Mouse (Mus musculus): ENCODE measurements around the gene Lcn2. TPM values are rescaled to one million over a fixed set of nuclear protein-coding genes. Genes with fewer than 3 reads are reported as not detected.

Gene Lcn2
- polyA plus RNA-seq, 1 experiment from 2014 or later, result not detected

GRCm38 (mm10) chr2:32356216-32356615 is 31.8 kb downstream of the Lcn2 start:
- WGBS, result 70% methylated on average over 10 of the region's 10 CpGs
- no peaks in the 10 kb centered on the region for H3K9me3 ChIP-seq
- DNase-seq (ENCODE audit: low spot score), result no peak
- peaks cover 53% of the 10 kb centered on the region for H3K4me1 ChIP-seq
- H3K27me3 ChIP-seq (ENCODE audit: insufficient read depth, poor library complexity, severe bottlenecking), result peaks cover 33% of the 10 kb centered on the region
- no peaks in the 10 kb centered on the region for H3K36me3 ChIP-seq
- no peak overlapping the region for H3K4me3 ChIP-seq
- H3K27ac ChIP-seq, result 0 out of 2 replicates have a peak overlapping the region, but pooled peaks have one; percentile 29

DNA sequence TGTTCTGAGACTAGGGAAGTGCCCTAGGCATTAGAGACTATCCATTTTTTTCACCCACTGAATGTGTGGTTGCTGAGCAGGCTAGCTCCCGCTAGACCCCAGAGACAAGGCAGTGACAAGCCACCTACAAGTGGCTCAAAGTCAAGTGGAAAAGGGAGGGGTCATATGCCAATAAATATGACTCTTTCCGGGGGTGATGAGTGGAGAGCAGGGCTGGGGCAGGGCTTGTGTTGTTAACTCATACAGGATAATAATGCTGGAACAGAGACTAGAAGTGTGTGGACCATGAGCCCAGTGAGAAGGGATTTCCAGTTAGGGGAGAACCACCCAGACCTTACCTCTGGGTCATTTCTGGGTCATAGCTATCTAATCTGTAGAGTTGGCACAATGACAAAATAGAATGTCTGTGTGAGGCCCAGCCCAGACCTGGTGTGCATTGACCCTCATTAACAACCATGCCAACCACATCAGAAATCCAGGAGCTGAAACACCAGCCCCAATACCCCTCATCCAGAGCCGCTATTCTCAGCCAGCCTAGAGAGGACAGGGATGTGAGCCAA is 33.6 kb downstream of the Lcn2 start:
- Histone ChIP-seq H3K27ac (no peak overlapping the region), H3K4me3 (no peak overlapping the region), H3K27me3 (ENCODE audit: insufficient read depth, poor library complexity, severe bottlenecking) (peaks cover 51% of the 10 kb centered on the region), H3K4me1 (peaks cover 60% of the 10 kb centered on the region), H3K36me3 (no peaks in the 10 kb centered on the region), H3K9me3 (no peaks in the 10 kb centered on the region)
- WGBS, result 80% methylated on average over 3 of the region's 3 CpGs
- no peak for DNase-seq (ENCODE audit: low spot score)

DNA sequence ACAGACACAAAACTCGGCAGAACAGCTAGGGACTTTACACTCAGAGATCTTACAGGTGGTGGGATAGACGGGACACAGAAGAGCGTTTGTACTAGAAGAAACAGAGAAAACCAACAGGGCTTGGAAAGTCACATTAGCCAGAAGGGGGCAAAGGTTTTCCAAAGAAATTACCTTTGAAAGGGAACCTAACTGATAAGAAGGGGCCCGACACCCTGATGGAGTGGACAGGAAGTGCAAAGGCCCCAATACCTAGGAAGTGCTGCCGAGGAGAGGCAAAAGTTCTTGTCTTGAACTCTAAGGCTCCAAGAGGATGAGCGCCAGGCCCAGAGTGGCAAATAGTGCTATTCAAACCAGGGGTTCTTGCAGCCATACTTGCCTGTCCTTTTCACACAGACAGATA is 34.2 kb downstream of the Lcn2 start:
- peak overlapping the region; percentile 72; the same call in 1 of the 2 replicates for H3K4me3 ChIP-seq
- H3K4me1 ChIP-seq, result peaks cover 63% of the 10 kb centered on the region
- peaks cover 56% of the 10 kb centered on the region for H3K27me3 ChIP-seq (ENCODE audit: insufficient read depth, poor library complexity, severe bottlenecking)
- 0 out of 2 replicates have a peak overlapping the region, but pooled peaks have one; percentile 83 for H3K27ac ChIP-seq
- 52% methylated on average over 6 of the region's 6 CpGs for WGBS
- DNase-seq (ENCODE audit: low spot score), result no peak
- H3K36me3 ChIP-seq, result no peaks in the 10 kb centered on the region
- no peaks in the 10 kb centered on the region for H3K9me3 ChIP-seq

GRCm38 (mm10) chr2:32353007-32353542 is 35.0 kb downstream of the Lcn2 start, which contains the start of gene Dnm1:
Gene Dnm1 (minus strand): TSS chr2:32353338.
- DNase-seq (ENCODE audit: low spot score), result peak; percentile 92
- Histone ChIP-seq H3K36me3 (no peaks in the 10 kb centered on the region), H3K4me1 (peaks cover 62% of the 10 kb centered on the region), H3K9me3 (no peaks in the 10 kb centered on the region), H3K4me3 (peak within 1 kb of the TSS; percentile 72), H3K27ac (peak within 1 kb of the TSS; percentile 83), H3K27me3 (ENCODE audit: insufficient read depth, poor library complexity, severe bottlenecking) (peaks cover 57% of the 10 kb centered on the region)
- under 1% methylated on average over 63 of the region's 63 CpGs for WGBS

DNA sequence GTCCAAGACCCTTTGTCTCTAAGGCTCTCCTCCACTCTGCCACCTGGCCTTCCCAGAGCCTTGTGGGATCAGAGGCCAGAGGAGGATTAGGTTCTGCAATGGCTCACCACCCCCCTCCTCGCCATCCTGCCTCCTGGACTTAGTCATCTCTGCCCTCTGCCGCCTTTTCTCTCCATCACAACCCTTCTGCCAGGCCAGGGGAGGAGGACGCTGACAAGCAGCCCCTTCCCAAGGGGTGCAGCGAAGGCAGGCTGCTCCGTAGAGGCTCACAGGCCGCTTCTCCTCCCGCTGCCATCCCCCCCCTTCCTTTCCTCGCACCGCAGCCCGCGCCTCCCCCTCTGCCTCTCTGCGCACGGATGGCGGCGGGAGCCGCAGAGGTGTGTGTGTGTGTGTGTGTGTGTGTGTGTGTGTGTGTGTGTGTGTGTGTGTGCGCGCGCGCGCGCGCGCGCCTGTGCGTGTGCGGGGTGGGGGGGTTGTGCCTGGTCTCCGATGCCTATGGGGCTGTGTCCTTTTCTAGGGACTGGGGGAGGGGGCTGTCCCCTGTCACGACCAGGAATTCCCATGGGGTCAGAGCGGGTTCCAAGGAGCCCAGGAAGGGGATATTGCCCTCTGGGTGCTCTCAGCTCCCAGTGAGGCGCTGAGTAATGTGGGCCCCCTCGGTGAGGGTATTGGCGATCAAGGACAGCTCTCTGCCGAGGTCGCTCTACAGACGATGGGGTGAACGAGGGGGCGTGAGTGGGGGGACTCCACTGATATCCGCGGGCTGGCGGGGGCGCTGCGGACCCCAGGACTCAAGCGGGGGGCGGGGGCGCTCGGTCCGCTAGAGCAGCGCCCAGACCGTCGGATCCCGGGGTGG is 35.7 kb downstream of the Lcn2 start, which contains the start of gene Ciz1:
Gene Ciz1, plus strand, starts transcription at position 177 of the 856 bp plus-strand sequence.
- under 1% methylated on average over 34 of the region's 52 CpGs for WGBS
- H3K4me1 ChIP-seq, result peaks cover 59% of the 10 kb centered on the region
- H3K9me3 ChIP-seq, result no peaks in the 10 kb centered on the region
- H3K36me3 ChIP-seq, result no peaks in the 10 kb centered on the region
- peaks cover 57% of the 10 kb centered on the region for H3K27me3 ChIP-seq (ENCODE audit: insufficient read depth, poor library complexity, severe bottlenecking)
- DNase-seq (ENCODE audit: low spot score), result no peak
- peak within 1 kb of the TSS; percentile 83 for H3K27ac ChIP-seq
- peak within 1 kb of the TSS; percentile 72 for H3K4me3 ChIP-seq

DNA sequence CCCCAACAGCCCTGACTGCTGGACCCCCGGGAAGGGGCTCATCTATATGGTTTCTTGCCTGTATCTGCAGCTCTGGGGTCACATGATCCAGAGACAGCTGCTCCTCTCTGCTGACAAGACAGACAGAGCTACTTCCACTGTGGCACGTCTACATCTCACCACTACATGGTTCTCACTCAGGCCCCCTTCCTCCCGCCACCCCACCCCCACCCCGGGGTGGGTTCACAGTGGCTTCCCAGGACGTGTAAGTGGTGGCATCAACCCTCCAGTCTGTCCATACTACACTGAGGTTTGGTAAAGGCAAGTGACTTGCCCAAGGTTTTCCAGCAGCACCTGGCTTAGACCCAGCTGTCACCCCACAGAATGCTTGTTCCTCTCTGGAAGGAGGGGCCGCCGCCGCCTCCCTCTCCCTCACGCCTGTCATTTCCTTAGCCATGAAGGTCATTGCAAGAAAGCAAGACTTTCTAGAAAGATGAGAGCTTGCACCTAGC is 36.5 kb downstream of the Lcn2 start:
- 55% methylated on average over 9 of the region's 9 CpGs for WGBS
- H3K27me3 ChIP-seq (ENCODE audit: insufficient read depth, poor library complexity, severe bottlenecking), result peaks cover 64% of the 10 kb centered on the region

DNA sequence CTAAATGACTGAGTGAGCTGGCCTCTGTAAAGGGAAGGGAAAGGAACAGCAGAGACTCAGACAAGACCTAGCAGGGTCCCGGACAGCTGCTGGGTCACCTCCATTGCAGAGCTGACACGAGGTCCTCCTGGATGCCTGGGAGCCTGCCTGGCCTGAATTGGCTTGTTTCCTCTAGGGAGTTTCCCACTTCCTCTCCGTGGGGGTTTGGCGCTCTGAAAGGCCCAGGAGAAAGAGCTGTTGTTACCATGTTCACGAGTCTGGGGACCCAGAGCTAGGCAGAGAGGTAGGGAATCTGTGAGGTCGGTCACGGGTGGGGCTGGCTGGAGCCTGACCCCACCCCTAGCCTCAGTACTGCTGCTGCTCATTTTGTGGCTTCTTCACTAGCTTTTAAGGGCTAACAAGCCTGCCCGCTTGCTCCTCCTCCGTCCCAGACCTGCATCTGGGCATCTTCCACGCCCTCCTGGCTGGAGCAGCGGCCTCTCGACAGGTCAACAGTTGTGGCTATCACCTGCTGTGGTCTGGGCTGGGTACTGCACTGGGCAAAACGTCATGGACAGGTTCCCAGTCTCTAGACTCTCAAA is 37.5 kb downstream of the Lcn2 start:
- H3K4me1 ChIP-seq, result peaks cover 52% of the 10 kb centered on the region
- peaks cover 65% of the 10 kb centered on the region for H3K27me3 ChIP-seq (ENCODE audit: insufficient read depth, poor library complexity, severe bottlenecking)
- DNase-seq (ENCODE audit: low spot score), result no peak
- 45% methylated on average over 13 of the region's 13 CpGs for whole genome bisulfite sequencing
- no peak overlapping the region for H3K27ac ChIP-seq
- H3K9me3 ChIP-seq, result no peaks in the 10 kb centered on the region
- H3K36me3 ChIP-seq, result no peaks in the 10 kb centered on the region
- H3K4me3 ChIP-seq, result no peak overlapping the region

More for the DNA sequence above, 36.5 kb downstream of the Lcn2 start:
- no peak for DNase-seq (ENCODE audit: low spot score)
- H3K27ac ChIP-seq, result 0 out of 2 replicates have a peak overlapping the region, but pooled peaks have one; percentile 83
- peaks cover 58% of the 10 kb centered on the region for H3K4me1 ChIP-seq
- peak overlapping the region; percentile 72 for H3K4me3 ChIP-seq
- no peaks in the 10 kb centered on the region for H3K36me3 ChIP-seq
- H3K9me3 ChIP-seq, result no peaks in the 10 kb centered on the region

DNA sequence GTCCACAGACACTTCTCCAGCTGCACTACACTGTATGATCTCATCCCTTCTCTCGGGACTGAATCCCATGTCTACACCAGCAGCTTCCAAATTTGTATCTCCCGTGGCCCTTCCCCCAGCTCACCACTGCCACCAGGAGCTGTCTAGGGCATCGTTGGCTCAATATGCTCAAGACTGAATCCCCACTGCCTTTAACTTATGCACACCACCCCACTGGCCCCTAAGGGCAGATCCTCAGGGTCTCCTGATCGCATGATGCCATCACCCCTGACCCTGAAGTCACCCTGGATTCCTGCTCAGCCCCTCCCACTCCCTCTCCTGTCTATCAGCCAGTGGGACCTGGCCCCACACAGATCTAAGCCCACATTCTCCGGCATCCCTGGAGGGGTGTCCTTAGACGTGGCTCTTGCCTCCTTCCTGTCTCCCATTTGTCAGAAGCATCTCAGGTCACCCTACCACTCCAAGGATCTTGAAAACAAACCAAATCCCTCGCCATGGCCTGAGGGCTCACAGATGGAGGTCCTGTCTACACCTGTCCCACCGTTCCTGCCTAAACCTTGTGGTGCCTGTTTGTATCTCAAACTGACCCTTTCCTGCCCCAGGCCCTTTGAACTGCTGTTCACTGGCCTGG is 38.3 kb downstream of the Lcn2 start:
- Histone ChIP-seq H3K36me3 (no peaks in the 10 kb centered on the region), H3K4me1 (peaks cover 52% of the 10 kb centered on the region), H3K4me3 (no peak overlapping the region), H3K9me3 (no peaks in the 10 kb centered on the region), H3K27ac (0 out of 2 replicates have a peak overlapping the region, but pooled peaks have one; percentile 11), H3K27me3 (ENCODE audit: insufficient read depth, poor library complexity, severe bottlenecking) (peaks cover 69% of the 10 kb centered on the region)
- WGBS, result 56% methylated on average over 8 of the region's 8 CpGs
- no peak for DNase-seq (ENCODE audit: low spot score)

- 80% methylated on average over 11 of the region's 11 CpGs for WGBS
- no peaks in the 10 kb centered on the region for H3K9me3 ChIP-seq
- no peak for DNase-seq (ENCODE audit: low spot score)
- no peaks in the 10 kb centered on the region for H3K36me3 ChIP-seq
- H3K4me1 ChIP-seq, result peaks cover 38% of the 10 kb centered on the region
- no peak overlapping the region for H3K27ac ChIP-seq
- H3K4me3 ChIP-seq, result no peak overlapping the region
- H3K27me3 ChIP-seq (ENCODE audit: insufficient read depth, poor library complexity, severe bottlenecking), result peaks cover 81% of the 10 kb centered on the region
These were observed 39.7 kb downstream of the Lcn2 start for GRCm38 (mm10) chr2:32348311-32348710.

GRCm38 (mm10) chr2:32347019-32347418 is 41.0 kb downstream of the Lcn2 start:
- no peak for DNase-seq (ENCODE audit: low spot score)
- 64% methylated on average over 6 of the region's 6 CpGs for WGBS
- no peak overlapping the region for H3K27ac ChIP-seq
- no peaks in the 10 kb centered on the region for H3K9me3 ChIP-seq
- peaks cover 76% of the 10 kb centered on the region for H3K27me3 ChIP-seq (ENCODE audit: insufficient read depth, poor library complexity, severe bottlenecking)
- peaks cover 25% of the 10 kb centered on the region for H3K4me1 ChIP-seq
- no peaks in the 10 kb centered on the region for H3K36me3 ChIP-seq
- no peak overlapping the region for H3K4me3 ChIP-seq

- DNase-seq (ENCODE audit: low spot score), result no peak
- 72% methylated on average over 14 of the region's 14 CpGs for WGBS
- H3K4me3 ChIP-seq, result no peak overlapping the region
- no peak overlapping the region for H3K27ac ChIP-seq
- H3K9me3 ChIP-seq, result no peaks in the 10 kb centered on the region
- H3K4me1 ChIP-seq, result 0 out of 2 replicates have a peak, but pooled peaks cover 6% of the 10 kb centered on the region
- no peaks in the 10 kb centered on the region for H3K36me3 ChIP-seq
- H3K27me3 ChIP-seq (ENCODE audit: insufficient read depth, poor library complexity, severe bottlenecking), result peaks cover 73% of the 10 kb centered on the region
These were observed 43.3 kb downstream of the Lcn2 start for GRCm38 (mm10) chr2:32344598-32345321.

GRCm38 (mm10) chr2:32344056-32344455 is 44.0 kb downstream of the Lcn2 start:
- no peaks in the 10 kb centered on the region for H3K36me3 ChIP-seq
- WGBS, result 67% methylated on average over 10 of the region's 10 CpGs
- peaks cover 72% of the 10 kb centered on the region for H3K27me3 ChIP-seq (ENCODE audit: insufficient read depth, poor library complexity, severe bottlenecking)
- no peak for DNase-seq (ENCODE audit: low spot score)
- H3K9me3 ChIP-seq, result no peaks in the 10 kb centered on the region
- H3K27ac ChIP-seq, result no peak overlapping the region
- H3K4me3 ChIP-seq, result no peak overlapping the region
- 0 out of 2 replicates have a peak, but pooled peaks cover 5% of the 10 kb centered on the region for H3K4me1 ChIP-seq

Data from heart, embryonic 10.5 days (tissue).